Mouse (Mus musculus) kidney, postnatal 14 days (tissue): ENCODE results near the gene Nudt22.

Experiments used
- DNase-seq: peaks from one replicate; pipeline ENCODE4 v3.0.0; 2022; ENCODE audit warnings: mixed read lengths

The Nudt22 gene

GRCm38 (mm10) chr19:6975537-6976521, 20.1 kb downstream of the Nudt22 start, which contains the start of gene Plcb3:
Gene Plcb3, minus strand, starts transcription at chr19:6976470.
- peak; percentile 76 for DNase-seq

- peak; percentile 89 for DNase-seq
Measured at GRCm38 (mm10) chr19:6974211-6975205, 21.4 kb downstream of the Nudt22 start, which contains the start of gene Ppp1r14b. Gene Ppp1r14b, plus strand, starts transcription at chr19:6974968.

DNA sequence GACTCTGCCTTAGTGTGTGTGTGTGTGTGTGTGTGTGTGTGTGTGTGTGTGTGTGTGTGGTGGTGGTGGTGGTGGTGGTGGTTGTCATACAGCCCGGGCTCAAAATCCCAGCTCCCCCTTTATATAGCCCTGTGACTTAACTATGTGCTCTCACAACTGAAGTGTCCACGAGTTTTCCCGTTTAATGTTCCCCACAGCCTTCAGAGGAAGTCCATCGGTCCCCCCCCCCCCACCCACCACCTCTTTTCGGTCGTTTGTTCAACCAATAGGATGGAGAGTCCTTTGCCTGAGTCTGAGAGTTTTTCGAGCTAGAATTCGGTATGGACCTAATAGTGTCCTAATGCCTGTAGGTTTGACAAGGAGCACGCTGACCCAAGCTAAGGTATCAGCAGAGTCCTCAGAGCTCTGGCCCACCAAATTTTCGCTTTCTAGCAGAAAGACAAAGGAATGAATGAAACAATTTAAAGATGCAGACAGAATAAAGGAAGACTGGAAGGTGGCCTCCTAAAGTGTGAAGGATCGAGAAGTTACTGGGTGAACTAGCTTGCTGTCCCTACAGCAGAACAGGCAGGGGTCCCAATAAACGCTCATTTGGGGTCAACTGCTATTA, 22.2 kb downstream of the Nudt22 start:
- no peak for DNase-seq

DNA sequence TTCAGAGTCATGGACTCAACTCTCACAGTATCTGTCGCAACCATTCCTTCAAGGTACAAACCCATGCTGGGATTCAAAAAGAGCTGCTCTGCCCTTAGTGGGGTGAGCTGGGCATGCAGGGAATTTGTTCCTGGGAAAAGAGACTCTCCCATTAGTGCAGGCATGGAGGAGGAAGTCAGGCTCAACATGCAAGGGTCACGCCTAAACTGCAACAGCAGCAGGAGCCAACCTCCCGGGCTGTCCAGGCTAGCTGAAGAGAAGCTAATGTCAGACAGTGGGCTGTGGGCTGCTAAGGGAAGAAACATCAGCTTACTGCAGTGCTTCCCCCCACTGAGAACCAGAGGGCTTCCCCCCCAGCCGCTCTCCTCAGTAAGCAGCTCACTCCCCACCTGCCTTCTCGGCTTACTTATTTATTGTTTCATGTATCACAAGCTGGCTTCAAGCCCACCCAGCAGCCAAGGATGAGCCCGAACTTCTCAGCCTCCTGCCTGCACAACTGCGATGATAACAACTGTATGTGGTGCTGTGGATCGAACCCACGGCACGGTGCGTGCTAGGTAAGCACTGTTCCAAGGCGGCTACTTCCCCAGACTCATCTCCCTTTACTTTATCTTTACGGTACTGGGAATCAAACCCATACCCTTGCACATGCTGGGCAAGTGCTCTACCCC, 23.5 kb downstream of the Nudt22 start:
- DNase-seq = no peak

GRCm38 (mm10) chr19:6971644-6972043, 24.3 kb downstream of the Nudt22 start:
- DNase-seq = no peak

DNA sequence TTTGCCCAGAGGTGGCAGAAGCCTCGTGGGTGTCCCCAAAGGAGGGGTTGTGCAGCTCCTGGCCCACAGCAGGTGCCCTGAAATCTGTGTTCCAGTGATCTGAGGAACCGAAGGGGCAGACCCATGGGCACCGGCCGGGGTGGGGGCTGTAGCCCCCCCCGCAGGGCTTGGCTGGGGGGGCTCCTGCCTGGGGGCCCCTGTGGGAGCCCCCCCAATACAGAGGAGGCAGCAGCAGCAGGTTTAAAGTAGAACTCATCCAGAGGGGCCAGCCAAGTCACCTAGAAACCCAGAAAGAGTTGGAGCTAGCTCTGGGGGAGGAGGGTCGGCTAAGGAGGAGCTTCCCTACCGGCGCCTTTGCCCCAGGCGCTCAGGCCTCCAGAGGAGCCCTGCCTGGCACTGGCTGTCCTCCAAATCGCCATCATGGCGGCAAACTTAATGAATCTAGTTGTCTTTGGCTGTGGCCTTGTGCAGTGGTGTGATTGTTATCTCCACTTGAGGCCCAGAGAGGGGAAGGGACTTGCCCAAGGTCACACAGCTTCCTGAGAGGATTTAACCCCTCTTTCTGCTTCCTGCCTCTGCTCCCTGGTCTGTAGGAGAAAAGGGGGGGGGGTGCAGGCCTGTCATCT, 25.3 kb downstream of the Nudt22 start:
- DNase-seq = no peak

GRCm38 (mm10) chr19:6969665-6970381, 26.1 kb downstream of the Nudt22 start:
- DNase-seq = peak; percentile 89

- no peak for DNase-seq
Measured at GRCm38 (mm10) chr19:6969291-6969664, 26.6 kb downstream of the Nudt22 start.

DNA sequence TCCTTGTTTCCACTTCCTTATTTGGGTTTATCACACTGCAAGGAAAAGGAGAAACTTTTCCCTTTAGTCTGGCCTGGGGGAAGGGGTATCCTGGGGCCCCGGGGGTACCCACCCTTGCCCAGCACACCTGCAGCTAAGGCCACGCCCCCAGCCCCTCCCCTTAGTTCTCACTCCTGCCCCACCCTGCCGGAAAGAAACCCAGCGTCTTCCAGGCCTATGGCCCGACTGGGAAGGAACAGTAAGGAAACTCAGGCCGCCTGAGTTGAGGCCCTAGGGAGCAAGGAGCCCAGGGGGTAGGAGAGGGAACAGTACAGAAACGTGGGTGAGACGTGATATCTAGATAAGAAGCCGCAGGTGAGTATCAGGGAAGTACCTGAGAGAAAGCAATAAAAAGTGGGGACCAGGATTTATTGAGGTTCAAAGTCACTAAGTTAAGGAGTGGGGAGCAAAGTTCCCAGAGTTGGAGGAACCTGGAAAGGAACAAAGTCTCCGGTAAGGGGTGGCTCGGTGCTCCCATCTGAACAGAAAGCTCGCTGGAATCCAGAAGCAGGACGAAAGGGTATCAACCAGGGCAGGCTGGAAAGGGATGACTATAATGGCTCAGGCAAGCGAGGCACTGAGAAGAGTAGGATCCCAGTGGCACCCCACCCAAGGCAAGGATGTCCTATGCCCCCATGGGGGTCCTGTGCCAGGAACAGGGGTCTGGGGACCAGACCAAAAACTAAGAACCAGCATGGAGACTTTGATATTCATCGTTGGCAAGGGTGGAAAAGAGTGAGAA, 27.2 kb downstream of the Nudt22 start:
- DNase-seq = peak; percentile 66

DNA sequence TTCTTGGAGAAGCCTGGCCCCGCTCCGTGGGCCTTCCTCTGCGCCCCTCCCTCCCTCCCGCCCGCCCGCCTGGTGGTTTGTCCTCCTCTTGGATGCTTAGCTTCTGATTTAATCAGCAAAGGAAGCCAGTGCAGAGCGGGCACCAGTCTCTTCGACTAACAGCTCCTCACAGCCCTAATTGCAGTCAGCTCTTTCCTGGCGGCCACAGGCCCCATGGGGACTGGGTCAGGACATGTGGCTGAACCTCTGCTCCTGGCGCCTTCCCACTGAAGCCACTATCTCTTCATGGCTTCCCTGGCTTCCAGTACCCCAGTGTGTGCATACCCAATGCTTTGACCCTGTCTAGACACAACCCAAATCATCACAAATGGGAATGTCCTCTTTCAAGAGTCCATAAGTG, 39.5 kb downstream of the Nudt22 start:
- no peak for DNase-seq

DNA sequence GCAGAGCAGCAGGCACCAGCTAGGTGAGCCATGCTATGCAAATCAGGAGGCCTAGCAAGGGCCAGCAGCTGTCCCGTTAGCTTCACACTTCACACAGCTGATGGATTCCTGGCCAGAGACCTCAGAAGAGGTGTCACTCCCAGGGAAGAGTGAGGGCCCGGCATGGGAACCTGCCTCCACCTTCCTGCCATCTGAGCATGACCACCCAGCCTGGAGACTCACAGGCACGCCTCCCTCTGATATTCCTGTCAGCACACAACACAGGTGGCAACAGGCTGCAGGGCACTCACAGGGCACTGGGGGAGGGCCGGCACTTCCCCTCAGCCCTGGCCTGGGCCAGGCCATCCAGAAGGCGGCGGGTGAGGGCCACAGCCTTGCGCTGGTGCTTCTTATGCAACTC, 40.5 kb downstream of the Nudt22 start:
- no peak for DNase-seq

GRCm38 (mm10) chr19:6954046-6954445, 41.9 kb downstream of the Nudt22 start:
- DNase-seq = peak; percentile 78

- peak; percentile 74 for DNase-seq
Measured at GRCm38 (mm10) chr19:6952712-6953037, 43.2 kb downstream of the Nudt22 start.

GRCm38 (mm10) chr19:6951994-6952711, 43.8 kb downstream of the Nudt22 start:
- DNase-seq = peak; percentile 92

- DNase-seq = peak; percentile 97
Measured at GRCm38 (mm10) chr19:6951381-6951968, 44.4 kb downstream of the Nudt22 start.

DNA sequence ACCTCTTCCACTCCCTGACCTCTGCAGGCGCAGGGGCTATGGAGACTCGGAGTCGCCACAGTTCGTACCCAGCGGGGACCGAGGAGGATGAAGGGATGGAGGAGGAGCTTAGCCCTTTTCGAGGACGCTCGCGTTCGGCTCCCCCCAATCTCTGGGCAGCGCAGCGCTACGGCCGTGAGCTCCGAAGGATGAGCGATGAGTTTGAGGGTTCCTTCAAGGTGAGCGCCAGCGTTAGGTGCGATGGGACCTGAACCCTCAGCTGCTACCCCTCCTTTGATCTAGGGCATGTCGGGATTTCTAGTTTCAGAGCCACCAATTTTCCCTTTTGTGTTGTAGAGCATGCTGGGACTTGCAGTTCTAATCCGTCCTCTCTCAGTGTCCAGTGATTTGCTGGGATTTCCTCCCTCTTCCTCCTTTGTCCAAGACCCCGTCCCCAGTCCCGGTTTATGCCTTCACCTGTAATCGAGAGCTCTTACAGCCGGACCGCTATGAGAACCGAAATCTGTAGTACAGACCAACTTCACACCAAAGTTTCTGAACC, 45.2 kb downstream of the Nudt22 start:
- peak; percentile 72 for DNase-seq

- DNase-seq = no peak
Measured at GRCm38 (mm10) chr19:6949951-6950350, 46.0 kb downstream of the Nudt22 start.

DNA sequence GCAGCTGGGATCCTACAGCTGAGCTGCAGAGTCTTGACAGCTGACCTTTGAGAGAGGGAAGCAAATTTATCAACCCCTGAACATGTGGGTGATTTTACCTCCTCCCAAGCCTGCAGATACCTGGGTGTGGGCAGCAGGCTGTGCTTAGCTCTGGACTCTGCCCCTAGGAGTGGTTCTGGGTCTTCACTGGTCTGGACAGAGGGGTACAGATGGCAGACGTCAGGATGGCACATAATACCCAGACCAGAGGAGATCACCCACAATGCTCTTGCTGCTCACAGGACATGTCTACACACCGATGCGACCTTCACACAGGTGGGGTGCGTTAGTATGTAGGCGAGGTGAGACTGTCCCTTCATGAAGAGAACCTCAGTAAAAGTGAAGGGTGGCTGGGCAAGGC, 46.4 kb downstream of the Nudt22 start:
- no peak for DNase-seq

DNA sequence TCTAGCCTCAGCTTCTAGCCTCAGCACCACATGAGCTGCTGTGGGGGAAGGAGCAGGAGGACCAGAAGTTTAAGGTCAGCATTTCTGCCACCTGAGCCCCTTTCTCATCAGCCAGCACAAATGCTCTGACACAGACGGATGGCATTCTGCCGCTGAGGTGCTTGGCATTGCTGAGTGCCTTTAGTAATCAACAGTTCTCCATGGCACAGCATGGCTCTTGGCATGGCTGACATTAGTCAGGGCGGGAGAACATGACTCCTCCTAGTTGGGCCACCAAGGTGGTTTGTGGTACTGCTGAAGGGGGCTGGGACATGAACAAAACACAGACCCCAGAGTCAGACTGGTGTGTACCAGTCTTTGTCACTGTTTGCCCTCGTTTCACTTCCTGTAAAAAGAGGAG, 47.7 kb downstream of the Nudt22 start:
- no peak for DNase-seq
